Mouse (Mus musculus): ENCODE measurements around the gene Olfr690. TPM values are rescaled to one million over a fixed set of nuclear protein-coding genes. Genes with fewer than 3 reads are reported as not detected.

Gene Olfr690
- polyA plus RNA-seq, 1 experiment from 2014 or later: not detected

DNA sequence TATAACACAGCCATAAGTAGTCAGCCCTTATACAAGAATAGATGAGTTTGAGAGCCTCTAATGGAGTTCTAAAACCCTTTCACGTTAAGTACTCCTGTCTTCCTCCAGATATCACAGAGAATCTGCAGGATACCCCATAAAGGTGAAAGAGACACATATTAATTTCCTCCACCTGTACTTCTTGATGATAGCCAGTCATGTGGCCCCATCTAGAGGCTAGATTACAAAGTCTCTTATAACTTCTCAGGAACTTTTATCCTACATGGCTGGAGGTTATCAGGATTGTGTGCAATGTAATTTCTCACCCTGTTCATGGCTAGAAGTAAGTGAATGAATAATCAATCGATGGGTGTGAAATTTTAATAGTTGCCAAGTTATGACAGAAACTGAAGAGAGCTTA, 8.6 kb downstream of the Olfr690 start:
- Histone ChIP-seq H3K27ac (no peak overlapping the region), H3K4me3 (no peak overlapping the region), H3K27me3 (no peaks in the 10 kb centered on the region), H3K9me3 (no peaks in the 10 kb centered on the region), H3K4me2 (no peak overlapping the region), H3K36me3 (no peaks in the 10 kb centered on the region), H3K9ac (no peak overlapping the region), H3K4me1 (replicated peaks) (no peaks in the 10 kb centered on the region)
- 76% methylated on average over 2 of the region's 2 CpGs for WGBS
- ATAC-seq (ENCODE audit: low FRiP score): no peak

DNA sequence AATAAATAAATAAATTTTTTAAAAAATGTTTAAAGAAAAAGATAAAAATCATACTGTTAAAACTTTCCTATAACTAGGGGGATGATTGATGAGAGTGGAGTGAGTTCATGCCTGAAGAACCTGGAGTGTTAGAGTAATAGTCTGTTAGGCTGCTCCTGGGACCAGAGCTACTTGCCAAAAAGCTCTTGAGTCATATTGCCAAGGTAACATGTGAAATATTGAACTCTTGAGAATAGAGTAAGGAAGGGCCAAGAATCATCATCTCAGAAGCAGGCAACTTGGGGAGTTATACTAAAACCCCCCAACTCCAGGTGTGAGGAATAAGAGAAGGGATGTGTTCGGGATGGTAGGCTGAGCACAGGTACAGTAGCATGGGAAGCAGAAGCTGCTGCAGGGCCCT, 23.0 kb downstream of the Olfr690 start, which contains the start of gene Olfr689:
TSS of gene Olfr689 (plus strand) at position 301 of the 400 bp plus-strand sequence.
- H3K4me2 ChIP-seq: no peak within 1 kb of the TSS
- H3K36me3 ChIP-seq: no peaks in the 10 kb centered on the region
- WGBS: 96% methylated on average over 1 of the region's 1 CpGs
- ATAC-seq (ENCODE audit: low FRiP score): no peak
- no peaks in the 10 kb centered on the region for H3K9me3 ChIP-seq
- no peak within 1 kb of the TSS for H3K4me3 ChIP-seq
- no peak within 1 kb of the TSS for H3K27ac ChIP-seq
- H3K9ac ChIP-seq: no peak within 1 kb of the TSS
- H3K27me3 ChIP-seq: no peaks in the 10 kb centered on the region
- no peaks in the 10 kb centered on the region for H3K4me1 ChIP-seq (replicated peaks)

DNA sequence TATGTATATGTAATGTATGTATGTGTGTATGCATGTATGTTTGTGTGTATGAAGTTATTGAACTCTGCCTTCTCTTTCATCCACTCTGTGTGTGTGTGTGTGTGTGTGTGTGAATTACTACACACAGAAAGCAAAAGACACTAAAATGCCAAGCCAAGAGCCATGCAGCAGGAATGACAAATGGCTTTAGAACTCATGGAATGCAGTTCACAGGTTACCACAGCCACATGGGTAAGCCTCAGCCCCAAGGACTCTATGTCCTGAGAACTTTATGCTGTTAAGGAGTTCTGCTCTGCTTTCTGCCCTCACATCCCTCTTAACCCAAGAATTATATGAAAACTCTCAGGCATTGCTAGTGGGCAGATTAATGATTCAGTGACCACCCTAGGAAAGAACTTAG, 43.9 kb downstream of the Olfr690 start:
- Histone ChIP-seq H3K27ac (no peak overlapping the region), H3K9me3 (no peaks in the 10 kb centered on the region), H3K4me2 (no peak overlapping the region), H3K9ac (no peak overlapping the region), H3K4me1 (replicated peaks) (no peaks in the 10 kb centered on the region), H3K4me3 (no peak overlapping the region), H3K27me3 (no peaks in the 10 kb centered on the region), H3K36me3 (no peaks in the 10 kb centered on the region)
- no peak for ATAC-seq (ENCODE audit: low FRiP score)

DNA sequence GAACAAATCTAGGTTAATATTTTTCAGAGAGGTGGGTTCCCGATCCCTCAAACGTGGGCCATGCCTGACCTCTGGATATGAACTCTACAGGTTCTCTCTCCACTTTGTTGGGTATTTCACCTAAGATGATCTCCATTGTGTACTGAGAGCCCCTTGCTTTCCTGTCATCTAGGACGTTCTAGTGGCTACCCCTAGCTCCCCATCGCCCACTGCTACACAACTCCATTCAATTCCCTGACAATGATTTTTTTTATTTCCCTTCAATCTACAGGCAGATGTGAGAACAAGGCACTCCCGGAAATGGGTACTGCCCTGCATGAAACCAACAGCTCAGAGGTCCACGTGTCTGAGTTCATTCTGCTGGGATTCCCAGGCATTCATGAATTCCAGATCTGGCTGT, 46.1 kb downstream of the Olfr690 start, which contains the start of gene Olfr688:
TSS of gene Olfr688 (plus strand) at position 301 of the 400 bp plus-strand sequence.
- WGBS: 80% methylated on average over 6 of the region's 6 CpGs
- no peak for ATAC-seq (ENCODE audit: low FRiP score)
- Histone ChIP-seq H3K36me3 (no peaks in the 10 kb centered on the region), H3K9me3 (no peaks in the 10 kb centered on the region), H3K27ac (no peak within 1 kb of the TSS), H3K27me3 (no peaks in the 10 kb centered on the region), H3K4me2 (no peak within 1 kb of the TSS), H3K4me3 (no peak within 1 kb of the TSS), H3K9ac (no peak within 1 kb of the TSS), H3K4me1 (replicated peaks) (no peaks in the 10 kb centered on the region)

Other genes with a start within 250 kb of the Olfr690 start
- gene Olfr680-ps1, start 241.3 kb downstream of the Olfr690 start, polyA plus RNA-seq (2015; fragmentation: Nextera tagmentation; extraction: Ambion mirVana): not detected in 2 replicates
- not detected in 2 replicates for gene Olfr681, start 217.3 kb downstream of the Olfr690 start, polyA plus RNA-seq (2015; fragmentation: Nextera tagmentation; extraction: Ambion mirVana)
- not detected in 2 replicates for gene Olfr683, start 187.1 kb downstream of the Olfr690 start, polyA plus RNA-seq (2015; fragmentation: Nextera tagmentation; extraction: Ambion mirVana)
- gene Olfr684, start 170.5 kb downstream of the Olfr690 start, polyA plus RNA-seq (2015; fragmentation: Nextera tagmentation; extraction: Ambion mirVana): not detected in 2 replicates
- not detected in 2 replicates for gene Olfr685, start 148.1 kb downstream of the Olfr690 start, polyA plus RNA-seq (2015; fragmentation: Nextera tagmentation; extraction: Ambion mirVana)
- not detected in 2 replicates for gene Olfr686, start 126.6 kb downstream of the Olfr690 start, polyA plus RNA-seq (2015; fragmentation: Nextera tagmentation; extraction: Ambion mirVana)
- gene Olfr688, start 46.0 kb downstream of the Olfr690 start, polyA plus RNA-seq (2015; fragmentation: Nextera tagmentation; extraction: Ambion mirVana): not detected in 2 replicates
- 0.05 TPM in 1 of 2 replicates, not detected in the other for gene Olfr689, start 22.9 kb downstream of the Olfr690 start, polyA plus RNA-seq (2015; fragmentation: Nextera tagmentation; extraction: Ambion mirVana)
- 0.21 and 0.22 TPM in 2 replicates for gene Olfr691, start 8.2 kb upstream of the Olfr690 start, polyA plus RNA-seq (2015; fragmentation: Nextera tagmentation; extraction: Ambion mirVana)
- not detected in 2 replicates for gene Olfr692, start 34.1 kb upstream of the Olfr690 start, polyA plus RNA-seq (2015; fragmentation: Nextera tagmentation; extraction: Ambion mirVana)
- gene Gm5901, start 40.9 kb upstream of the Olfr690 start, polyA plus RNA-seq (2015; fragmentation: Nextera tagmentation; extraction: Ambion mirVana): not detected in 2 replicates
- 41.5 and 43.7 TPM in 2 replicates for gene Fam160a2, start 66.0 kb upstream of the Olfr690 start, polyA plus RNA-seq (2015; fragmentation: Nextera tagmentation; extraction: Ambion mirVana)
- 0.16 TPM in 1 of 2 replicates, not detected in the other for gene Cnga4, start 70.5 kb upstream of the Olfr690 start, polyA plus RNA-seq (2015; fragmentation: Nextera tagmentation; extraction: Ambion mirVana)
- gene Cckbr, start 91.6 kb upstream of the Olfr690 start, polyA plus RNA-seq (2015; fragmentation: Nextera tagmentation; extraction: Ambion mirVana): 2.0 and 2.3 TPM in 2 replicates
- 28.9 and 31.6 TPM in 2 replicates for gene Cavin3, start 148.2 kb upstream of the Olfr690 start, polyA plus RNA-seq (2015; fragmentation: Nextera tagmentation; extraction: Ambion mirVana)
- 72.7 and 73.5 TPM in 2 replicates for gene Smpd1, start 220.3 kb upstream of the Olfr690 start, polyA plus RNA-seq (2015; fragmentation: Nextera tagmentation; extraction: Ambion mirVana)
- gene Apbb1, start 247.5 kb upstream of the Olfr690 start, polyA plus RNA-seq (2015; fragmentation: Nextera tagmentation; extraction: Ambion mirVana): 242 and 246 TPM in 2 replicates

All from hindbrain, embryonic 13.5 days (tissue).